Mouse (Mus musculus) testis, postnatal 14 days (tissue): ENCODE measurements at regions not wholly inside any gene's neighbourhood (a gene's known extent, or its start where the extent isn't known, plus 50 kb on each side); places are given as distances from the start of the nearest gene placed in this dataset.

Experiments used
- DNase-seq: peaks from one replicate; pipeline ENCODE4 v3.0.0; 2021; ENCODE audit warnings: low spot score

- no peak for DNase-seq
Measured at GRCm38 (mm10) chr8:64421502-64422199, 215.6 kb upstream of the Tll1 start.

- no peak for DNase-seq
Measured at GRCm38 (mm10) chr8:64412488-64413188, 206.6 kb upstream of the Tll1 start.

DNA sequence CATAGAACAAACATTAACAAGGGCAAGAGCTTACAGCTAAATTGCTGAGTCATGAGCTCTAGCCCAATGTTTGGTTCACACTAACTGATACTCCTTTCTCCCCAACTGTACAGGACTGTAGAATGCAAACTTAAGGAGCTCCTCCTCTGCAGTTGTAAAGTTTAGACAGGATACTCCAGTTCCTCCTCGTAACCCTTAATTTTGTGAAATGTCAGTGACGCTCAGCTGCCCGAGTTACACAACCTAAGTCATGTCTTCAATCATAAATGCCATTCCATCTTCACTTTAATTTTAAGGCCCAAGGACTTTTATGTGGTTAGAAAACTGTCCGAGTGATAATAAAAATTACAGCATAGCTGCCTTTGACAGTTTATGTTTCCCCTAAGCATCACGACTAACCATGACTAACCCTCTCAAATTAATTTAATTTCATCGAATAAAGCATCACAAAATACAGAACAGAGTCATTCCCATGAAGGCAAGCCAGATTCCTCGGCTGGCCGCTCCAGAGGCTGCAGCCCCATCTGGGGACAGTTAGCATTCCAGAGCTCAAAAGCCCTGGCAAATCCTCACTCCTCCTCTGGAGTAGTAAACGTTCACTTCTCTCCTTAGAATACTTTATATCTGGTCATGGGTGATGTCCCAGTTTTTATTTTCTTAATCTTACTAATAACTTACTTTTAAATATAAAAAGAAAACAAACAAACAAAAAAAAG lies 200.9 kb upstream of the Tll1 start:
- no peak for DNase-seq

DNA sequence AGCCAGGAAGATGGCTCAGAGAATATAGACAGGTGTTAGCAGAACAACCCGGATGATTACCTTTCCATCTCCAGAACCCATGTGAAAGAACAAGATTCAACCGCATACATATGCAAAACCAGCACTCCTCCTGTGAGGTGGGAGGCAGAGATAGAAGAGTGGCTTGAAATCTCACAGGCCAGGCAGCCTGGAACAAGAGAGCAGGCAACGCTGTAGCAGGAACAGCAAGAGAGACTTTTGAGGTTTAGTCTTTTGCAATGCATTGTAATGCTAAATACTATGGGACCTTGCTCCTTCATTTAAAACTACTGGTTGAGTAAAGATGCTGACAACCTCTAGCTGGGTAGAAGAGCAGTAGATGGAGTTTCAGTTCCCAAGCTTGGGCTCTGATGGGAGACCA lies 193.5 kb upstream of the Tll1 start:
- no peak for DNase-seq

GRCm38 (mm10) chr8:64397876-64398275 lies 191.8 kb upstream of the Tll1 start:
- DNase-seq, result no peak

DNA sequence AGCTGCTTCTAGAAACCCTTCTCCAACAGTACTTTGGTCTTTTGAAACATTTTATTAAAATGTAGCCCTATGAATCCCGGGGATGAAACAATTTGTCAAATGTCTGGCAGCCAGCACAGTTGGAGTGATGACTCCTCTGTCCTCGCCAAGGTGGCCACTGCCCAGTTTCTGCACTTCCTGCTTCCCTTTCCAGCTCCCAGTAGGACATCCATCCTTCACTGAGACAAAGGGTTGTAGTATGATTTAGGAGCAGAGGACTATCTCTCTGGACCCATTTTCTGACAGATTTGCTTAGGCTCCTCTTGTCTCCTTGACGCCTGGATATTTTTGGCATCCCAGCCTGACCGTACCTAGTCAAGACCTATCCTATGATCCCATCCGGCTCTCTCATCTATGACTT lies 189.7 kb upstream of the Tll1 start:
- DNase-seq, result no peak

GRCm38 (mm10) chr8:64389488-64389887 lies 183.4 kb upstream of the Tll1 start:
- no peak for DNase-seq

GRCm38 (mm10) chr8:64388299-64388698 lies 182.2 kb upstream of the Tll1 start:
- no peak for DNase-seq

GRCm38 (mm10) chr8:64379732-64380349 lies 173.8 kb upstream of the Tll1 start:
- no peak for DNase-seq

GRCm38 (mm10) chr8:64377830-64378229 lies 171.8 kb upstream of the Tll1 start:
- DNase-seq, result no peak

DNA sequence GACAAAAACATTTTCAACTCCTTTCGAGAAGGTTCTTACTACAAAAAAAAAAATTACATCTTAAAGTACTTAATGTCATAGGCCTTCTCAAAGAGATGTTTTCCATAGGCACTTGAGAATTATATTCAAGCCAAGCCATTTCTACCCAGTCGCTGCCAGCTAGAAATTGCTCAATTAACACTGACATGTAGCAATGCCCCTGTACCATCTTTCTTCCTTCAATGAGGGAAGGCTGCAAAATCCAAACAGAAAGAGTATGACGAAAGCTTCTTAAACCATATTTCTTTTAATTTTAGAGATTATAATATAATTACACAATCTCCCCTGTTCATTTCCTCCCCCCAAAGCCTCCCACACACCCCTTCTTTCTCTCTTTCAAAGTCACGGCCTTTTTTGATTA lies 169.4 kb upstream of the Tll1 start:
- DNase-seq, result no peak

DNA sequence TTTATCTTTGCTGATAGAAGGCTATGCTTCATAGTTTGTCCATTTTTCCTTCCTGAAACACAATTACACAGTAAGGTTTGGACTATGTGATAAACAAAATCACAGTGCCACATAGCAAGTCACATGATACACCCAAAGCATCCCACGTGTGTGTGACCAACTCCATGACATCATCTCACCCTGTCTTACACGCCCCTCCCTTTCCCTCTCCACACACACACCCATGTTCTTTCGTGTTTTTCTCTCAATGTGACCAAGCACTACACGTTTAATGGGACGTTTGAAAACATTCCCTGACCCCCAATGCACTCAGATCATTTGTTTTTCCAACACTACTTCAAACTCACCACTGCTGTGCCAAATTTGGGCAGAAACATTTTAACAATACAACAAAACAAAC lies 168.9 kb upstream of the Tll1 start:
- DNase-seq, result no peak

DNA sequence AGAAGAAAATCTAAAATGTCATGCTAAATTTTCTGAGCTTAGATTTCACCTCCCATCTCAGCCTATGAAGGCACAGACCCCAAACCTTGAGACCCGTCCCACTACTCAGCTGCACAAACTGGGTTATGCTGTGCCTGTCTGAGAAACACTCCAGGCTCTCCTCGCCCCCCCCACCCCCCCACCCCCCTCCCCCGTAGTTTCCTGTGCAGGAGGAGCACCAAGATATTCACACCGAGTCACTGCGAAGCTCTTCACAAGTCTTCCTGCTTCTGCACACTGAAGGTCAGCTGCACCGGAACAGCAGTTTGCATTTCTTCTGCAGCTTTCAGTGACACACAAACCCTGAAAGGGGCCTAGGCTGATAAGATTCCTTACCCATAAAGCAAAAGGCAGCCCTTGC lies 163.9 kb upstream of the Tll1 start:
- no peak for DNase-seq

- DNase-seq, result no peak
Measured at GRCm38 (mm10) chr8:64367906-64368305, 161.8 kb upstream of the Tll1 start.

GRCm38 (mm10) chr8:64366974-64367266 lies 160.8 kb upstream of the Tll1 start:
- no peak for DNase-seq

DNA sequence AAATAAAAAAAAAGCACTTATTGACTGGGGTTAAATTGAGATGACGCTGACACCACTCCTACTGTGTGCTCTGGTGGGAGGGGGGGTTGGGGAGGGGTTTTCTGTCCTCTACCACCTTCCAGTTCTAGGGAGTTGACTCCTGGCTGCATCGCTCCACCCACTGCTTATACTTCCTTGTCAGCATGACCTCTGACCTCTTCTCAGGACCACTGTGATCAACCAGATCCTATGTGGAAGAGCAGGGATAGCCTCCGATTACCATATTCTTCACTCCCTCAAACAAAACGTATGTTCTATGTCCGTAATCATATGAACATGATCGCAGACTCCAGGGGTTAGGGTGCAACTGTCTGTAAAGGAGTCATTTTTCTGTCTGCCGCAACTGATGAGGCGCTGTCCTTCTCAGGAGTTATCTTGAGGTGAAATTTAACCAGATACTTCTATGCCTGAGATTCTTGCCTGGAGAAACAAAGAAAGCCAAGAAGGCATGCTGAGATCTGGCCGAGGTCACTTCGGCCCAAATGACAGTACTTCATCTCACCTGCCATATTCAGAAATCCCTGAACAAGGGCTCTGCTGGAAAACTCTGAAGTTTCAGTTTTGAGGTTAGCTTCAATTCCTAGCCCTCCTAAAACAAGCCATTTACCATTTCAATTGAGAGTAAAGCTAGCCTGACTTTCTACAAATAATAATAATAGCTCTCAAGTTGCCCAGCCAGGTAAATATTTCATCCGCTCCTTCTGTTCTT lies 160.3 kb upstream of the Tll1 start:
- no peak for DNase-seq

DNA sequence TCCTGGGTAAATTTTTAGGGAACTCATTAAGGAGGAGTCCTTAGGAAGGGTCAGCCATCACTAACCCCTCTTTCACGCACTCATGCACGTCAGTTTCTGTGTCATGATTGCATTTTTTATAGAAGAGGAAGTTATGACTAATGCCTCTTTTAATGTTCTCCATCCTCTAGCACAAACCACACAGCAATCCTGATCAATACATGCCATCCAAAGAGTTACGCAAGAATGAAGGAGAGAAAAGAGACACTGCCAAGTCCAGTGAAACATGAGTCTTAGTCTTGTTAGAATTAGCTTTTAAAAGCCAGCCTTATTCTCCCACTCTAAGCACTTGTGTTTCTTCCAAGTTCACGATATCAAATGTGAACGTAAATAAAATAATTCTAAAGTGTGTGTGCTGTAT lies 151.0 kb upstream of the Tll1 start:
- DNase-seq, result no peak

- no peak for DNase-seq
Measured at GRCm38 (mm10) chr8:64348082-64348646, 142.1 kb upstream of the Tll1 start.

GRCm38 (mm10) chr8:64347490-64347889 lies 141.4 kb upstream of the Tll1 start:
- peak; percentile 31 for DNase-seq

DNA sequence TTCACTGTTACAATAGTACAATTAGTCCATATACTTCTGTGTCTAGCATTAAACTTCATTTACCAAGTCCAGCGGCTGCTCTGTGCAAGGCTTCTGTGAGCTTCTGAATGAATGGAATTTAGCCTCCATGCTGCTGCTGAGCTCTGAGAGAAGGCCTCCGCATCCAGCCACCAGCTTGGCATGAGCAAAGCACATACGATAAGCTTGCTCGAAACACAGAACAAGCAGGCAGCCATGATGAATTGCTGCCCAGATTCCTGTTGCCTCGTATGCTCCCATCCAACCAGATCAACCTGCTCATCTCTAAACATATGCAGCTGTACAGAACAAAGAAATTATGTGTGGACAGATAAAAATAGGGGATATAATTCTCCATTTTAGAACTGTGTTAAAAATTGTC lies 140.4 kb upstream of the Tll1 start:
- DNase-seq, result no peak

DNA sequence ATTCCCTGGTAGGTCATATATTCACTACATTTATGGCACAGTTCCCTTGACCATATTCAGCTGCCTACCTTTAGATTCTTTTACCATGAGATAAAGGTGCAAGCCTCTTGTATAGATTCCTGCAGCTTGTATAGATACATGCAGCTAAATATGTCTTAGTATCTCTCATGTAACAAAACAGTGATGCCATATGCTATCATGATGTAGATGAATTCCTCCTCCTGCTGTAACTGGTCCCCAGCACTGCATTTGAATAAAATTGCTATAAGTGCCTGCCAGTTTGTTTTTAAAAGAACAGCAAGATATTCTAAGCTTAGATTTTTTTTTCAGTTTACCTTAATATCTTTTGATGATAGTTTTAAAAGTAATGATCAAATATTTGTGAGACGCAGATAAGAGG lies 138.9 kb upstream of the Tll1 start:
- no peak for DNase-seq

DNA sequence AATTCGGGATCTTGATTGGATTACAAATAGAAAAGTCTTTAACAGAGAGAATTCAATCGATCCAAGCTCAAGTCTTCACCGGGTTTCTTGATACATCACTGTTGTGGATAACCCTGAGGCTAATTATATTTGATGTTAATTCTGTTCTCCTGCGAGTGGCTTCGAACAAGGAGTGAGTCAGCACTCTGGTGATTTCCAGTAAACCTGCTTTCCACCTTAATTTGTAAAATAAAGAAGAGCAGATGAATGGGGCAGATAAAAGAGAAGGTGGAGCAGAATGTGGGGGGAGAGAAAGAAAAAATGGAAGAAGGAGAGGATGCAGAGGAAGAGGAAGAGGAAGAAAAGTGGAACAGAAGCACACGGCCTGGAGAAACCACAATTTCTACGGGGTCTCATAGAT lies 137.5 kb upstream of the Tll1 start:
- DNase-seq, result no peak
